Mouse (Mus musculus) heart, postnatal 0 days (tissue): ENCODE results near the gene Miga1. TPM values are rescaled to one million over a fixed set of nuclear protein-coding genes. Genes with fewer than 3 reads are reported as not detected.

Source experiments
- ATAC-seq: fragments of 200-750 bp; cut with Nextera tagmentation; 2 replicates; pipeline ENCODE4 v1.8.0; 2017; ENCODE audit warnings: low read depth, moderate number of reproducible peaks, moderate library complexity; ENCODE audit not compliant: insufficient read depth
- DNase-seq: peaks from one replicate; pipeline ENCODE4 v3.0.0-alpha.2; 2016; ENCODE audit warnings: low spot score
- H3K27ac ChIP-seq: fragments of 300-500 bp; sonication (generic); 2 replicates; pipeline ENCODE4 v1.5.1; 2014; ENCODE audit warnings: low read depth, mild to moderate bottlenecking
- H3K27me3 ChIP-seq: fragments of 300-500 bp; sonication (generic); 2 replicates; pipeline ENCODE4 v1.6.1; 2014; ENCODE audit warnings: low read length, mixed read lengths; ENCODE audit not compliant: control insufficient read depth, insufficient read depth
- H3K36me3 ChIP-seq: fragments of 300-500 bp; sonication (generic); replicated peaks from 2 replicates; pipeline ENCODE4 v1.6.1; 2014; ENCODE audit warnings: low read length, mixed read lengths; ENCODE audit not compliant: control insufficient read depth, insufficient read depth
- H3K4me1 ChIP-seq: fragments of 300-500 bp; sonication (generic); 2 replicates; pipeline ENCODE4 v1.6.1; 2014; ENCODE audit warnings: antibody characterized with exemption; ENCODE audit not compliant: control insufficient read depth, insufficient read depth
- H3K4me2 ChIP-seq: fragments of 300-500 bp; sonication (generic); 2 replicates; pipeline ENCODE4 v1.6.1; 2014; ENCODE audit warnings: low read depth, mild to moderate bottlenecking, low read length, moderate library complexity
- H3K4me3 ChIP-seq: fragments of 300-500 bp; sonication (generic); 2 replicates; pipeline ENCODE4 v1.5.1; 2014; ENCODE audit warnings: low read depth, low read length
- H3K9ac ChIP-seq: fragments of 300-500 bp; sonication (generic); replicated peaks from 2 replicates; pipeline ENCODE4 v1.6.1; 2014; ENCODE audit warnings: low read depth, low read length, mixed read lengths
- H3K9me3 ChIP-seq: fragments of 300-500 bp; sonication (generic); replicated peaks from 2 replicates; pipeline ENCODE4 v1.6.1; 2016; ENCODE audit warnings: low read length; ENCODE audit not compliant: control insufficient read depth
- CTCF ChIP-seq: IDR thresholded peaks from 2 replicates; pipeline ENCODE4 v1.5.1; 2016; ENCODE audit warnings: antibody characterized with exemption, control low read depth, low read depth
- EP300 ChIP-seq: IDR thresholded peaks from 2 replicates; pipeline ENCODE4 v1.6.1; 2016; ENCODE audit warnings: antibody characterized with exemption, low read depth
- WGBS: fragments of 180-500 bp; shearing (Covaris S2); extraction: QIAGEN DNeasy Blood & Tissue Kit; methylation state at CpG from one replicate; pipeline ENCODE4 v1.1.7; 2014; 5-methylcytosine and 5-hydroxymethylcytosine counted together
- polyA plus RNA-seq: library from polyadenylated mRNA; unstranded; fragments of >200 nt; fragmentation: Nextera tagmentation; extraction: Ambion mirVana; gene quantifications from 2 replicates; pipeline ENCODE4 v1.2.1, GENCODE M21; 2015
- total RNA-seq: library from RNA; depleted of rRNA; stranded (reverse); fragments of >200 nt; gene quantifications from 2 replicates; pipeline ENCODE4 v1.2.3, GENCODE M21; 2014; ENCODE audit warnings: low replicate concordance

Miga1 gene
- total and polyA plus RNA-seq, 2 experiments from 2014 or later: 9.0 to 9.8 TPM

DNA sequence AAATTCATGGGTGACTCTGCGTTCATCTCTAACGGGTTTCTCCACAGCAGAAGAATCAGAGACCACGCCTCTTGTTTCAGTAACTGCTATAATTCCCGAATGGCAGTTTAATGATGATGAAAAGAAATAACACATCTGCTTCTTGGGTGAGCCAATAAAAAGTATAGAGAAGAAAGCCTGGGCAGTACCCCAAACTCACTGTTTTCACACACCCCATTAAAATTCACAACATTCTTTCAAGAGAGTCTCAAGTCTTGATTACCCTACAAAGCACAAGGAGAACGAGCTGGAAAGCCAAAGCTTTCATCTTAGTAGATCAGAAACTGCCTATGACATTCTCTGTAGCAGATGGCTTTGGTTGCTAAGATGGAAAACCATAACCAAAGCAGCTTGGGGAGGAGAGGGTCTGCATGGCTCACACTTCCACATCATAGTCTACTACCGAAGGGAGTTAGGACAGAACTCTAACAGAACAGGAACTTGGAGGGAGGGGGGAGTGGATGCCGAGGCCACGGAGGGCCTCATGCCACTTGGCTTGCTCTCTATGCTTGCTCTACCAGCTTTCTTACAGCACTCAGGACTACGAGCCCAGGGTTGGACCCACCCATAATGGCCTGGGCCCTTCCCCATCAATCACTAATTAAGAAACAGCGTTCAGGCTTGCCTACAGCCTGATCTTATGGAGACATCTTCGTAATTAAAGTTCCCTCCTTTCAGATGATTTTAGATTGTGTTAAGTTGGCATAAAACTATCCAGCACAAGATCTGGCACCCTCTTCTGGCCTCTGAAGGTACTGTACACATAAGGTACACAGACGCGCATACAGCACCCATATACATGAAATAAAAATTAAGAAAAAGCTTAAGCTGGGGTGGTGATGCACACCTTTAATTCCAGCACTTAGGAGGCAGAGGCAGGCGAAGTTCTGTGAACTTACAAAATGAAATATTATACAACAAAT is 39.5 kb downstream of the Miga1 start:
- DNase-seq: no peak
- Histone ChIP-seq H3K9ac (no peak overlapping the region), H3K27ac (no peak overlapping the region), H3K4me2 (no peak overlapping the region), H3K4me3 (no peak overlapping the region), H3K36me3 (peaks cover 12% of the 10 kb centered on the region), H3K27me3 (no peaks in the 10 kb centered on the region), H3K9me3 (no peaks in the 10 kb centered on the region), H3K4me1 (peaks cover under 1% of the 10 kb centered on the region)
- TF ChIP-seq CTCF: peak; percentile 28; the same call in 1 of the 2 replicates
- no peak for TF ChIP-seq EP300
- 88% methylated on average over 14 of the region's 14 CpGs for WGBS
- ATAC-seq: no peak

DNA sequence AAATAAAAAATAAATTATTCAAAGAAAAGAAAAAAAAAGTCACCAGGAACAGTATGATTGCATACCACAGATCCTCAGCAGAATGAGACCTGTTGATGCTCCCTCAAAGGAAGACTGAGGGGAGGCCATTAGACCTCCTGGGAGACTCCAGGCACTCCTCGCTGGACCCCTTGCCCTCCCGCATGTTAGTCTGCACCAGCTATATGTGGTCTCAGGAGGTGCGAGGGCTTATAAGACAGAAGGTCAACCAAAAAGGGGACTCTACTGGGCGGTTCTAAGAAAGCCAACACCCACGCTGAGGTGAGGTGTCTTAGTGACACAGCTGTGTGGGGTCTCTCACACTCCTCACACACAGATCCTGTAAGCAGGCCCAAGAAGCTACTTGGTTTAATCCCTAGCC is 44.3 kb downstream of the Miga1 start:
- DNase-seq (peak; percentile 0), ATAC-seq (no peak)
- H3K9me3 ChIP-seq: no peaks in the 10 kb centered on the region
- peaks cover 18% of the 10 kb centered on the region for H3K36me3 ChIP-seq
- H3K4me3 ChIP-seq: no peak overlapping the region
- WGBS: 95% methylated on average over 5 of the region's 5 CpGs
- H3K4me1 ChIP-seq: peaks cover 11% of the 10 kb centered on the region; the same call in 1 of the 2 replicates
- H3K27me3 ChIP-seq: no peaks in the 10 kb centered on the region
- no peak overlapping the region for H3K27ac ChIP-seq
- TF ChIP-seq EP300 (no peak), CTCF (no peak)
- H3K9ac ChIP-seq: no peak overlapping the region
- no peak overlapping the region for H3K4me2 ChIP-seq

DNA sequence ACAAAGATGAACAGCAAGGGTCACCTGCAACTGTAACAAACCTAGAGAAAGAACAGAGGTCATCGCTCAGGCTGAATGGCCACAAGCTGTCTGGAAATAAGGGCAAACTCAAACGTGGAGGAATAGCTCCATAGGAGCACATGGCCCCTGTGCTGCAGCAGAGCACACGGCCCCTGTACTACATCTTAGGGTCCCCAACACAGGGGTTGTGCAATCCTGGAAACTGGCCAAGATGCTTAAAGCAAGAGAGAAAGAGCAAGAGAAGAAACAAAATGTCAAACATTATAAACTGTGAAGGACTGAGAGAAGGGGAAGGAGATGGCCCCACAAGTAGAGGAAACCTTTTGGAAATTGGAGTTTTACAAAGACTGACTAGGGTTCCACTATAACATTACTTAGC is 45.8 kb downstream of the Miga1 start:
- peaks cover 18% of the 10 kb centered on the region for H3K36me3 ChIP-seq
- ATAC-seq (no peak), DNase-seq (peak; percentile 3)
- no peak overlapping the region for H3K4me3 ChIP-seq
- H3K27me3 ChIP-seq: no peaks in the 10 kb centered on the region
- no peaks in the 10 kb centered on the region for H3K9me3 ChIP-seq
- H3K27ac ChIP-seq: peak overlapping the region; percentile 39; the same call in 1 of the 2 replicates
- TF ChIP-seq EP300 (no peak), CTCF (no peak)
- H3K9ac ChIP-seq: no peak overlapping the region
- 49% methylated on average over 3 of the region's 3 CpGs for WGBS
- no peak overlapping the region for H3K4me2 ChIP-seq
- H3K4me1 ChIP-seq: peaks cover 11% of the 10 kb centered on the region; the same call in 1 of the 2 replicates

GRCm38 (mm10) chr3:152293530-152294181 is 46.6 kb downstream of the Miga1 start:
- Histone ChIP-seq H3K4me3 (no peak overlapping the region), H3K9me3 (no peaks in the 10 kb centered on the region), H3K4me2 (no peak overlapping the region), H3K36me3 (peaks cover 18% of the 10 kb centered on the region), H3K27ac (peak overlapping the region; percentile 39), H3K9ac (no peak overlapping the region), H3K4me1 (peaks cover 11% of the 10 kb centered on the region; the same call in 1 of the 2 replicates), H3K27me3 (no peaks in the 10 kb centered on the region)
- WGBS: 27% methylated on average over 13 of the region's 13 CpGs
- DNase-seq (peak; percentile 5), ATAC-seq (peak; percentile 45; the same call in 1 of the 2 replicates)
- TF ChIP-seq EP300 (no peak), CTCF (no peak)

DNA sequence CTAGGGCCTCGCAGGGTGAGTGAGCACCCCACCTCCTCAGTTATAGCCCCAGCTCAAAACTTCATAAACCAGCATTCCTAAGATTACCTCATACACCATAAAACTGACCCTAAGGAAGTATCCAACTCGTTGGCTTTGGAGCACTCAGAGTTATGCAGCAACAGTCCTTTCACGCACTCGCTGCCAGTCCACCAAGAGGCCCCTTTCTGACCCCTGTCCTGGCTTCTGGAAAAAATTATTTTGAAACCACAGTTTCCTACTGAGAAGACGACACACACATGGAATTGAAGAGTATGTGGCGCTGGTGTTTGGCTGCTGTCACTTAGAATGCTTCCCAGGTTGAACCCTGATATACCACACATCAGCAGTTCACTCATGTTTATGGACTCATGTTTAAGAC is 48.3 kb downstream of the Miga1 start:
- Histone ChIP-seq H3K9me3 (no peaks in the 10 kb centered on the region), H3K27me3 (no peaks in the 10 kb centered on the region), H3K4me2 (no peak overlapping the region), H3K4me1 (peaks cover 17% of the 10 kb centered on the region; the same call in 1 of the 2 replicates), H3K27ac (no peak overlapping the region), H3K4me3 (no peak overlapping the region), H3K36me3 (peaks cover 17% of the 10 kb centered on the region), H3K9ac (no peak overlapping the region)
- WGBS: 82% methylated on average over 6 of the region's 6 CpGs
- DNase-seq: no peak
- no peak for ATAC-seq
- no peak for TF ChIP-seq EP300
- TF ChIP-seq CTCF: no peak
